Mouse (Mus musculus): Measurements from ENCODE around the gene Dclk2. TPM values are rescaled to one million over a fixed set of nuclear protein-coding genes. Genes with fewer than 3 reads are reported as not detected.
A peak's percentile ranks its signal among the peaks of the same experiment; 100 is the strongest.

Dclk2 gene
- polyA plus RNA-seq, 1 experiment from 2014 or later = 5.4 TPM

DNA sequence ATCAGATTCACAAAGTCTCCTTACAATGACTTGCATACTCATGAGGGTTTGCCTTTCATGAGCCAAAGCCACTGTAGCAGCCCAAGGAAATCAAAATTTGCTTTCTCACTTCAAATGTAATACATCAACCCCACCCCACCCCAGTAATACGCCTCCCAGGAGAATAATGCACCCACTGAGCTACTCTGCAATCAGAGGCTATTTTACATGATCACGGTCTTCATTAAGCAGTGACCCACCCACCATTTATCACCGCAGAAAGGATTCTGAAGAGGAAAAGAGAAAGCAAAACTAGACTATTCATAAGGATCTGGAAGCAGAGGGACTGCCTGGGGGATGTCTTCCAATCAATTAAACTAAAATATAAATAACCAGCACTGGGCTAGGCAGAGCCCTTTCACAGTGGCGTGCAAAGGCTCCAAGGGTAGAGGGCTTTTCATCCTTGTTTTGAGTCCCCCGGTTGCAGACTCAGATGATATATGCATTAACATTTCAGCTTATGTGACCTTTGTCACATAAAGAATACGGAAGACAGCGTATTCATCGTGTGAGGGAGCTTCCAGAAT lies 62.7 kb downstream of the Dclk2 start:
- no peak for ATAC-seq (ENCODE audit: low FRiP score, low read depth)
- no peaks in the 10 kb centered on the region for H3K27me3 ChIP-seq
- H3K9ac ChIP-seq = no peak overlapping the region
- 81% methylated on average over 8 of the region's 8 CpGs for WGBS
- H3K27ac ChIP-seq = no peak overlapping the region
- H3K4me1 ChIP-seq = peaks cover 37% of the 10 kb centered on the region
- no peak overlapping the region for H3K4me3 ChIP-seq
- H3K4me2 ChIP-seq (replicated peaks) = no peak overlapping the region
- no peaks in the 10 kb centered on the region for H3K36me3 ChIP-seq
- H3K9me3 ChIP-seq = no peaks in the 10 kb centered on the region

DNA sequence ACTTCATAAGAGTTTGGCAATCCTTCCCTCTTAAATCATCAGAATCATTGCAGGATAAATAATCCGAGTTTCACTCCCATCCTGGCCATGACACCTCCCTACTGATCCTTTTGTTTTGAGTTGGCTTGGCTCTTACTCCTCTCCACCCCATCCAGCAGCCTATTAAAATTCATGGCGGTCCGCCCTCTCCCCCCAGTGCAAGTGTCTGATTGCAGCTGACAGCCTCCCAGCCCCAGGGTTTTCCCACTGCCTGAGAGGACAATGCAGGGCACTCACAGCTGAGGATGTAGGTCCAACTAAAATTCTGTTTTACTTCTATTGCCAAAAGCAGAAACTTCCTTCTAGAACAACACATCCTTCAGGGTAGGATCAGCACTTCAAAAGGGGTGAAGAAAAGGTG lies 67.8 kb downstream of the Dclk2 start:
- ATAC-seq (ENCODE audit: low FRiP score, low read depth) = no peak
- no peak overlapping the region for H3K4me3 ChIP-seq
- H3K36me3 ChIP-seq = no peaks in the 10 kb centered on the region
- no peaks in the 10 kb centered on the region for H3K9me3 ChIP-seq
- H3K27me3 ChIP-seq = no peaks in the 10 kb centered on the region
- peaks cover 21% of the 10 kb centered on the region for H3K4me1 ChIP-seq
- H3K9ac ChIP-seq = no peak overlapping the region
- no peak overlapping the region for H3K4me2 ChIP-seq (replicated peaks)
- no peak overlapping the region for H3K27ac ChIP-seq
- 48% methylated on average over 3 of the region's 3 CpGs for WGBS

DNA sequence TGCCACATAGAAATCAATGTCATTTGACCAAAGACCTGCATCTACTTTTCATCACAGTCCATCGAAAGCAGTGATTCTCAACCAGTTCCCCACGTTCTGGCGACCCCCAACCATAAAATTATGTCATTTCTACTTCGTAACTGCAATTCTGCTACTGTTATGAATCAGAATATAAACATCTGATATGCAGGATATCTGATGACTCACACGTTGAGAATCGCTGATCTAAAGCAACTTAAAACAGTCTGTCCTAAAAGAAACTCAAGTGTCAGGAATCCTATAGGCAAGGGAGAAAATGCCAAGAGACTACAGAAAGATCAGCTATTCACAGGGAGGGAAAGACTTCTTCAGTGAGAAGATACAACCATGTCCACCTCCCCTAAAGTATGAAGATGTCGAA lies 69.5 kb downstream of the Dclk2 start:
- H3K9me3 ChIP-seq = no peaks in the 10 kb centered on the region
- peaks cover 24% of the 10 kb centered on the region for H3K4me1 ChIP-seq
- H3K4me2 ChIP-seq (replicated peaks) = peak overlapping the region; percentile 41; the same call in 1 of the 2 replicates
- H3K4me3 ChIP-seq = no peak overlapping the region
- no peaks in the 10 kb centered on the region for H3K27me3 ChIP-seq
- ATAC-seq (ENCODE audit: low FRiP score, low read depth) = no peak
- 91% methylated on average over 7 of the region's 7 CpGs for WGBS
- no peak overlapping the region for H3K27ac ChIP-seq
- H3K36me3 ChIP-seq = no peaks in the 10 kb centered on the region
- no peak overlapping the region for H3K9ac ChIP-seq

DNA sequence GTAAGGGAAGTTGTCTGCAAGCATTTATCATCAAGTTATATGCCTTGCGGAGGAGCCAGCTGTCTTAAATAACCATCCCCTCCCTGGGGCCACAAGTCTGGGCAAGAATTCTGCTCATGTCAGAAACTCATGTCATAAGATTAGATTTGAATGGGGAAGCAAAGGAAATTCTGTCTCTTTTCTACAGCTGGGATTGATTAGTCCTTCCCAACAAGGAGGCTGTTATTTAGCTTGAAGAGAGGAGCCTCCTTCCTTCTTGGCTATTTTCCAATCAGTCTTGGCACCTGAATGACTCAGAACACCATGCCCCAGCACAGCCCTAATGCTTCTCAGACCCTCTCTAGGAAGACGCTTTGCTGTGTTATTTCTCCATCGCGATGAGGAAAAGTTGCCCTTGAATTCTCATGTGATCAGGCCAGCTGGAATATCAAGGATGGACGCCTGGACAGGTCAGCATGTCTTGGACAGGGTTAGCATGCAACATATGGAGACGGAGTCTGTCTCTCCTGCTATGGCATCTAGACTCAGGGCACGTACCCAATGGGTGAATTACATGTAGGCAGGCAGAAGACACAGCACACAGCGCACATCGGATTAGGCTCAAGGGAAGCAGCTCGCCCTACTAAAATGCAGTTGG lies 70.1 kb downstream of the Dclk2 start:
- Histone ChIP-seq H3K36me3 (no peaks in the 10 kb centered on the region), H3K4me2 (replicated peaks) (peak overlapping the region; percentile 41), H3K9me3 (no peaks in the 10 kb centered on the region), H3K9ac (no peak overlapping the region), H3K27ac (no peak overlapping the region), H3K4me3 (no peak overlapping the region), H3K27me3 (no peaks in the 10 kb centered on the region), H3K4me1 (peaks cover 30% of the 10 kb centered on the region)
- ATAC-seq (ENCODE audit: low FRiP score, low read depth) = peak; percentile 84
- WGBS = 47% methylated on average over 10 of the region's 10 CpGs

DNA sequence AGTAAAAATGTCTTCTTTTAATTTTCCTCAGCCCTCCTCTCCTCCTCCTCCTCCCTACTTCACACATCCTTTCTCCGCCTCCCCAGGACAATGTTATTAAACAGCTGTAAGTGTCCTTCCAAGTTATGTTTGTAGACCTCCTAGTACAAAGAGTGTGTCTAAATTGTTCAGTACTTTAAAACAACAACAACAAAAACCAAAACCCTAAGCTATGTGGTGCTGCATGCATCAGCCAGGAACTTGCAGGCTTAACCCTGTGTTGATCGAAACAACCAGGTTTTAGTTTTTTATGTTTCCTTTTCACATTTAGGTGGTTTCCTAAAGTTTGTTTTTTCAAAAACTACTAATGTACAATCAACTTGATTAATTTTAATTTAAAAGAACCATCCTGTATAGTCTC lies 71.3 kb downstream of the Dclk2 start:
- H3K4me1 ChIP-seq = peaks cover 37% of the 10 kb centered on the region
- no peaks in the 10 kb centered on the region for H3K9me3 ChIP-seq
- H3K4me2 ChIP-seq (replicated peaks) = no peak overlapping the region
- no peak for ATAC-seq (ENCODE audit: low FRiP score, low read depth)
- no peak overlapping the region for H3K9ac ChIP-seq
- H3K36me3 ChIP-seq = no peaks in the 10 kb centered on the region
- no peaks in the 10 kb centered on the region for H3K27me3 ChIP-seq
- WGBS = 48% methylated on average over 2 of the region's 2 CpGs
- H3K4me3 ChIP-seq = no peak overlapping the region
- no peak overlapping the region for H3K27ac ChIP-seq

DNA sequence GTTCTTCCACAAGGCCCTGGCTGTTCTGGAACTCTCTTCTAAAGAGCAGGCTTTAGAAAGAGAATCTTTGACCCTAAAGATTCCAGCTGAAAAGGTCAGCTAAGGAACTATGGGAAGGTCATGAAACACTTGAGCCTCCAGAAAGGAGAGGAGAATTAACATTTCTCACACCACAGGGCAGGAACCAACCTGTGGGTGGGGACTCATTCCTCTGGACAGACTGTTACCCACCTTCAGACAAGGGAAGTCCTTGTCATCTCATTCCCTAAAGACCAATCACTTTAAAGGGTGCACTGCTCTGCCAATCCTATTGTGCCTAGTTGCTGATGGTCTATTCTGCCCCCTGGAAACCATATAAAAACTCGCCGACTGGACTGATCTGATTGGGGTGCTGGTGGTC lies 73.1 kb downstream of the Dclk2 start:
- H3K27me3 ChIP-seq = no peaks in the 10 kb centered on the region
- no peak overlapping the region for H3K4me3 ChIP-seq
- no peak overlapping the region for H3K9ac ChIP-seq
- H3K4me1 ChIP-seq = peaks cover 40% of the 10 kb centered on the region
- H3K9me3 ChIP-seq = no peaks in the 10 kb centered on the region
- no peaks in the 10 kb centered on the region for H3K36me3 ChIP-seq
- H3K4me2 ChIP-seq (replicated peaks) = no peak overlapping the region
- WGBS = 79% methylated on average over 2 of the region's 2 CpGs
- H3K27ac ChIP-seq = no peak overlapping the region
- ATAC-seq (ENCODE audit: low FRiP score, low read depth) = no peak

DNA sequence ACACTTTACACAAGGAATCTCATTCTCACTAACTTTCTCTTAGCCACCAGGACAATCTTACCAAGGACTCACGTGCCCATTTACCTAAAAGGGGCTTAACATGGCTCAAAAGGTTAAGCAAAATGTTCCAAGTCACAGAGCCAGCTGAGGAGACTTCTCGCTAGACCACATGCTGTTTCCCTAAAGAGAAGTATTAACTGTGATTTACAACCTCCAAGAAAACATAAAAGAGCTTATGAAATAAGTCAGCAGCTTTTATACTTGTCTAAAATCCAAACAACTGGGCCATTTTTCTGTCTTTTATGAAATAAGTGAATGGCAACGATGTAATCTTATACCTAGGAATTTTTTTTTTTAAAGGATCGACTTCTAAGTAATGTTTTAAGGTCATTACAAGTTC lies 74.6 kb downstream of the Dclk2 start:
- Histone ChIP-seq H3K4me2 (replicated peaks) (no peak overlapping the region), H3K27me3 (no peaks in the 10 kb centered on the region), H3K4me3 (no peak overlapping the region), H3K4me1 (peaks cover 40% of the 10 kb centered on the region), H3K36me3 (no peaks in the 10 kb centered on the region), H3K27ac (no peak overlapping the region), H3K9ac (no peak overlapping the region), H3K9me3 (no peaks in the 10 kb centered on the region)
- 7% methylated on average over 4 of the region's 4 CpGs for WGBS
- no peak for ATAC-seq (ENCODE audit: low FRiP score, low read depth)

DNA sequence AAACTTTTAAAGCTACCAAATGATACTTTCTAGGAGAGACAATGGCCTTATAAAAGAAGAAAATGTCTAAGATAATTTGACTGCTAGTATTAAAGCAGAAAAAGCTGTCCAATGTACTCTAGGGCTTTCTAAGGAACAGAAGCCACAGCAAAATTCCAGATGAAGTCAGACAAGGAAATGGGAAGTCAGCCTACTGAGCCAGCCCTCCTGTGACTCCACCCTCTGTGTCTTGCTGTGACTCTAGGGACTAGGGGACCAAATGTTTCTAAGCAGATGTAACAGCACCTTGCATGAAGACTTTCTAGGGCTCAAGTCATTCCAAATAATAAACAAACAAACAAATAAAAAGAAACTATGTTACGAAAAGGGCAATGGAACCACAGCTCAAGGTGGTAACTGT lies 75.1 kb downstream of the Dclk2 start:
- H3K9me3 ChIP-seq = no peaks in the 10 kb centered on the region
- no peak overlapping the region for H3K9ac ChIP-seq
- no peak for ATAC-seq (ENCODE audit: low FRiP score, low read depth)
- H3K4me1 ChIP-seq = peaks cover 35% of the 10 kb centered on the region
- no peaks in the 10 kb centered on the region for H3K27me3 ChIP-seq
- 66% methylated on average over 1 of the region's 1 CpGs for WGBS
- H3K27ac ChIP-seq = no peak overlapping the region
- H3K4me3 ChIP-seq = no peak overlapping the region
- H3K36me3 ChIP-seq = no peaks in the 10 kb centered on the region
- no peak overlapping the region for H3K4me2 ChIP-seq (replicated peaks)

DNA sequence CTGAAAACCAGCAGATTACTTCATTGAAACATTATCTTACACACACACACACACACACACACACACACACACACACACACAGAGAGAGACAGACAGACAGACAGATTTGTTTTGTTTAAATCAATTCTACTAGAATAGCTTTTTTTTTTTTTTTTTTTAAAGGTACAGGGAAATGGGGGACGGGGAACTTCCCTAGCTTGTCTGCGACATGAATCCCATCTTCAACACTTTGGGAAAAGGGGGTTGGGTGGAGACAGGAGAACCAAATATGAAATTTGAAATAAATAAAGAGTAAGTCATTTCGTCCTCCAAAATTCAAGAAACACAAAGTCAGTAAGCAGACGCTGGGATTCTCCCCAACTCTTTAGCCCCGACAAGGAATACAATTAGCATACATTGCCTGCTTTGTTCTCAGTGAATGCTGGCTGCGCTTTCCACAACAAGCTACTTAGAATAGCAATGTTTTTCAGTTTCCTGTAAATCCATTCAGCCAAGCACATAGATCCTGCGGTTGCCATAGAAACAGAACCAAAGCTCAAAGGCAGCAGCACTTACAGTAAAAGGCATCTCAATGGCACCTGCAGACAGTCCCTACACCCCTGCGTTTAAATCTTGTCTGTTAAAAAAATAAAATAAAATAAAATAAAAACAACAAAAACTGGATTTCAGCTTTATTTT lies 75.7 kb downstream of the Dclk2 start:
- Histone ChIP-seq H3K4me2 (replicated peaks) (peak overlapping the region; percentile 17; the same call in 1 of the 2 replicates), H3K9me3 (no peaks in the 10 kb centered on the region), H3K27ac (no peak overlapping the region), H3K4me1 (peaks cover 31% of the 10 kb centered on the region), H3K9ac (no peak overlapping the region), H3K27me3 (no peaks in the 10 kb centered on the region), H3K4me3 (no peak overlapping the region), H3K36me3 (no peaks in the 10 kb centered on the region)
- no peak for ATAC-seq (ENCODE audit: low FRiP score, low read depth)
- 19% methylated on average over 8 of the region's 8 CpGs for WGBS

DNA sequence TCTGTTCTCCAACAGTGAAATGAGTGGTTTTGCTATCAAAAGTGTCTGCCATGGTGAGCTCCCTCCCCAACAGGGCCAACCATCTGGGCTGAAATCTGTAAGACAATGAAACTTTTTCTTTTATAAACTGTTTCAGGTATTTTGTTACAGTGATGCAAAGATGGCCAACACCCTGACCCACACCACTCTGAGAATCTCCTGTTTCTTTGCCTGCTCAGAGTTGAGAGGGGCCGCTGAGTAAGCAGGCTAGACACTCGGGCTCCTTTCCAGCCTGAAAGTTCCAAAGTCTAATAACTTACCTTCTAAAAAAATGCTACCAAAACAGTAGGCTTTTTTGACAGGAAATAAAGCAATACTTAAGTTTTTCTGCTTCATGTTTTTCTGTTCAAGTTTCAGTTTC lies 78.2 kb downstream of the Dclk2 start:
- H3K4me3 ChIP-seq = no peak overlapping the region
- 75% methylated on average over 2 of the region's 2 CpGs for WGBS
- no peaks in the 10 kb centered on the region for H3K27me3 ChIP-seq
- no peak for ATAC-seq (ENCODE audit: low FRiP score, low read depth)
- no peak overlapping the region for H3K9ac ChIP-seq
- H3K27ac ChIP-seq = no peak overlapping the region
- no peaks in the 10 kb centered on the region for H3K9me3 ChIP-seq
- H3K4me1 ChIP-seq = peaks cover 33% of the 10 kb centered on the region
- no peaks in the 10 kb centered on the region for H3K36me3 ChIP-seq
- no peak overlapping the region for H3K4me2 ChIP-seq (replicated peaks)

DNA sequence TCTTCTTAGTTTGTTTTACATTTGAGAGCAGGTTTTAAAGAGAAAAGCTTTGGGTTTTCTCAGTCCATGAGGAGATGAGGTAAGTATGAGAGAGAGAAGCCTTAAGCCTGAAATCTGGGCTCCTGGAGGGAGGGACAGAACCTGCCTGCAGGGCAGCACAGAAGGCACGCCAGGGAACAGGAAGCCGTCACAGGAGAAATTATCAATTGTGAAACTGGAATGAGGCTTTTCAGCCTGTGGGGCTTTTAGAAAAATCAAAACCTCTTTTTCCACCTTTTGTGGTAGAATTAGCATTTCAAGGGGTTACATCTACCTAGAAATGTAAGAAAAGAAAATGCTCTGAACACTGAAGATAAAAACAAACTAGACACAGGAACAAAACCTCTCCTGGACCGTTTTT lies 81.0 kb downstream of the Dclk2 start:
- ATAC-seq (ENCODE audit: low FRiP score, low read depth) = no peak
- Histone ChIP-seq H3K4me2 (replicated peaks) (no peak overlapping the region), H3K27ac (no peak overlapping the region; the same call in 1 of the 2 replicates), H3K9me3 (no peaks in the 10 kb centered on the region), H3K27me3 (no peaks in the 10 kb centered on the region), H3K36me3 (no peaks in the 10 kb centered on the region), H3K4me1 (peaks cover 19% of the 10 kb centered on the region), H3K9ac (no peak overlapping the region), H3K4me3 (no peak overlapping the region)
- WGBS = 29% methylated on average over 3 of the region's 3 CpGs

DNA sequence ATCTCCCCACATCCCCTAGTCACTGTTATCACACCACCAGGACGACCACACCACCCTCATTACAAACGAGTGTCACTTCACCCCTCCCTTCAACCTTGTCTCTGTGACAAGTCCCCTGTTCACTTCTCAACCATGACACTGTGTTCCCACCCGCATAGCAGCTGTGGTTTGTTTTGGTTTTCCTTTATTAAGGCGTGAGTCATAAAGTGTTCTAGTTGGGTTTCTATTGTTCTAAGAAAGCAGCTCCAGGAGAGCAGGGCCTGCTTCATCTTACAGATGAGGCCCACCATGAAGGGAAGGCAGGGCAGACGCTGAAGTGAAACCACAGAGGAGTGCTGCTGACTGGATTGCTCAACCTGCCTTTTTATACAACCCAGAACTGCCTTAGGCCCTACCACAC lies 83.3 kb downstream of the Dclk2 start:
- 61% methylated on average over 5 of the region's 5 CpGs for whole genome bisulfite sequencing
- Histone ChIP-seq H3K9ac (no peak overlapping the region), H3K4me3 (no peak overlapping the region), H3K9me3 (no peaks in the 10 kb centered on the region), H3K27ac (no peak overlapping the region), H3K36me3 (no peaks in the 10 kb centered on the region), H3K4me1 (peaks cover 18% of the 10 kb centered on the region), H3K4me2 (replicated peaks) (no peak overlapping the region), H3K27me3 (no peaks in the 10 kb centered on the region)
- ATAC-seq (ENCODE audit: low FRiP score, low read depth) = no peak

Measured in limb, embryonic 13.5 days (tissue).